Mouse (Mus musculus) CD4-positive naive resting alpha-beta T cell, adult 76 days (primary cell): ENCODE measurements around the gene Samd10. TPM values are rescaled to one million over a fixed set of nuclear protein-coding genes. Genes with fewer than 3 reads are reported as not detected.

Source experiments
- total RNA-seq: library from RNA; stranded (reverse); gene quantifications from one replicate; pipeline ENCODE4 v1.2.4, GENCODE M21; 2023

Gene Samd10
- total RNA-seq = 10.6 TPM

DNA sequence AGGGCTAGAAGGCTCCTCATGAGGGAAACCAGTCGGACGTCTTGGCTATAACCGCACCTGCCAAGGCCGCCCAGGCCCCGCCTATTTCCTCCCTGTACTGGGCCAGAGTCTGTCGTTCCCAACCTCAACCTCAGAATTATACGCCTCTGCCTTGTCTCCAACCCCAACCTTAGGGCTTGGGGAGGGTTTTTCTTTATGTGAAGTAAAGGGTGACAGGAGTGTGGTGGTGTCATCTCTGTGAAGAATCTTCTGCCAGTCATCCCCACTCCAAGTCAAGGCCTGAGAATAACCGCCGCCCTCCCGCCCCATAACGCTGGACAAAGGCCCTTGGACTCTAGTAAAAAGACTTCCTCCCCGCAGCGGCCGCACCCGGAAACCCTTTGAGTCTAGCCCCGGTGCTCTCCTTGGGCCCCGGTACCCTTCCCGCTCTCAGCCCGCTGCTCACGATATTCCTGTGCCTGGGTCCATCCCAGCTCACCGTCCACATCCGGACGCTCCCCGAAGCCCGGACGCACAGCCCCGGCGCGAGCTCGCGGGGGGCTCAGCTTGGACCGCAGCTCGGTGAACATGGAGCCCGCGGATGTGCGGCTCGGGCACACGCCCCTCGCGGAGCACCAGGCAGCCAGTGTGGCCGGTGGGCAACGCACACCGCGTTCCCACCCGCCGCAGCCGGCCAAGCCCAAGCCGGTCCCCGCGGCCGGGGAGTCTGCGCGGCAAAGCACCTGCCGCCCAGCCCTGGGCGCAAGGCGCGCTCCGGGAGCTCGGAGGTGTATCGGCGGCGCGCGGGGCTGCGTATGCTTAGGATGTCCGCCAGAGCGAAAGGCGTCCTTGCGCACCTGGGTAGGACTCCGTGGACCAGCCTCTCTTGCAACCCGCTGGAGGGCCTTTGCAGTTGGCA, at the start of gene Samd10:
TSS of gene Samd10 (minus strand) at position 759 of the 898 bp plus-strand sequence.

DNA sequence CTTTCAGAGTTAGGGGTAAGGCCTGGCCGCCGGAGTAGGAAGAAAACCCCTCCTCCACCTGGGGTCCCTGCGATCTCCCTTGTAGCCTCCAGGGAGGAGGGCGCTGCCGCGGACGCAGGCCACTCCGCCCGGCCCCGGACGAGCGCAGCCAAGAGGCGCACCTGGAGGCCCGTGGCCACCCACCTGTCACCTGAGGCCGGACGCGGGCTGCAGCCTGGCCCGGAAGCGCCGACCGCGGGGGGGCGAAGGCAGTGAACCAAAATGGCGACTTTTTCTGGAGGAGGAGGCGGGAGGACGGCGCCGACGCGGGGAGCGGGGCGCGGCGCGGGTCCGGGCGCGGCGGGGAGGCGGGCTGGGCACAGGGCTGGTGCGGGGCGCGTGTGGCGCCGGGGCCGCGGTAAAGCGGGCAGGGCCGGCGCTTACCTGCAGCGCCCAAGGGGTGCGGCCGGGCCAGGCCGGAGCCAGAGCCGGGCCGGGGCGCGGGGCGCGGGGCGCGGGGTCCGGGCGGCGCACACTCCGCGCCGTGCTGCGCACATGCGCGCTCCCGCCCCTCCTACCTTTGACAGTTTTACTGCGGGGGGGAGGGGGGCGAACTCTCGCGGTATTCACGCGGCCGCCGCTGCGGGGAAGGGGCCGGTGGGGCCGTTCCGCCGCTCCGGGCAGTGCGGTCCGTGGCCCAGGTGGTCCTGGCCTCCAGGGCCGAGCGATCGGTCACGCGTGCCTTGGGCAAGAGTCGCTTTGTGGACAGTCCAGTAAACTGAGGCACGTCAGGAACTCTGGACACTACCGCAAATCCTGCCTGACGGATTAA, 6.6 kb downstream of the Samd10 start, which contains the start of gene Zfp512b:
TSS of gene Zfp512b (minus strand) at position 573 of the 811 bp plus-strand sequence.

DNA sequence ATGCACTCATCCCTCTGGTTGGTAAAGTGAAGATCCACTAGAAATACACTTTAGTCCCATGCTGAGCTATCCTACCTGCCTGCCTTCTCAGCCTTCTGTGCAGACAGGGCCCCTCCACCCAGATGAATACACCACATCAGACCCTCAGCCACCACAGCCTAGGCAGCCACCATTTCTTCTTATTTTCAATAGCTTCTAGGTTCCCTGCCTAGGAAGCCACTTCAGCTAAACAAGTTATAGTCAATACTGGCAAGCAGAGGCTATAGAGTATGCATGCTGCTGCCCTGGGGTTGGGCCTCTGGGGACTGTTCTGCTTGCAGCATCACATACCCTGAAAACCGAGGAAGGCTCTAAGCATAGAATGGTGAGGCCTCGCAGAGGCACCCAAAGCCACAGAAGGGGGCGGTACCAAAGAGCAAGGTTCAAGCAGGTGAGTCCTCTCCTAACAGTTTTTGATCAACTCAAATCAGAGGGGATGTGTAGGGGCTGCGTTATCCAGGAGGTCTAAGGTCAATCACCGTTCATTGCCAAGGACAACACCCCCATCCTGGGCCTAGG, 7.4 kb downstream of the Samd10 start, which contains the start of gene Prpf6:
TSS of gene Prpf6 (plus strand) at position 341 of the 558 bp plus-strand sequence.

DNA sequence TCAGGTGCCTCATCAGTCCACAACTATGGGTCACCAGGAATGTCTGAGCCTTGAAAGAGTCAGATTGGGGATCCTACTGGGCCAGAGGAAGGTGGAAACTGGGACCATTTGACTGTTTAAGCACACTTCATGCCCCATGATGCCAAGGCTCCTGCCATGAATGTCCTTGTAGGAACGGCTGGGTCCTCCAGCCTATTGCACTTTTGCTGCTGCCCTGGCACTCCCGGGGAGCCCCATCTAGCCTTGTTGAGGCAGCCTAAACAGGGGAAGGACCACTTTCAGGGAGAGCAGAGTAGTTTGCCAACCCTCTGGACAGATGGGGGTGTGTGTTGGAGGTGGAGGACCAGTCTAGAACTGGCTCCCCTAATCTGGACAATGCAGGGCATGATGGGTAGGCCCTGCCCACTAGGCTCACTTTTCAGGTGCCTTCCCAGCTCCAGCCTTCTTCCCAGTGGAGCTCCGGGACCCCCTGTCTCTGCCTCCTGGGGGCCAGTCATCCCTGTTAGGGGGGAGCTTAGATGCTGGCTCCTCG, 14.5 kb downstream of the Samd10 start, which contains the start of gene Uckl1:
TSS of gene Uckl1 (minus strand) at position 482 of the 532 bp plus-strand sequence.

Other genes with a start within 250 kb of the Samd10 start
- 102 TPM for gene Zgpat, start 234.3 kb downstream of the Samd10 start, total RNA-seq
- 82.0 TPM for gene Arfrp1, start 233.8 kb downstream of the Samd10 start, total RNA-seq
- gene Lime1, start 219.1 kb downstream of the Samd10 start, total RNA-seq = 214 TPM
- gene Zbtb46, start 139.8 kb downstream of the Samd10 start, total RNA-seq = 0.76 TPM
- not detected for gene Abhd16b, start 106.0 kb downstream of the Samd10 start, total RNA-seq
- 94.1 TPM for gene Tpd52l2, start 102.1 kb downstream of the Samd10 start, total RNA-seq
- 123 TPM for gene Dnajc5, start 78.7 kb downstream of the Samd10 start, total RNA-seq
- gene Uckl1, start 14.3 kb downstream of the Samd10 start, total RNA-seq = 108 TPM
- gene Prpf6, start 7.3 kb downstream of the Samd10 start, total RNA-seq = 60.9 TPM
- 62.2 TPM for gene Zfp512b, start 6.4 kb downstream of the Samd10 start, total RNA-seq
- gene Gm29797, start 57.8 kb upstream of the Samd10 start, total RNA-seq = not detected
- gene Sox18, start 72.4 kb upstream of the Samd10 start, total RNA-seq = not detected
- 20.5 TPM for gene Tcea2, start 81.1 kb upstream of the Samd10 start, total RNA-seq
- 90.7 TPM for gene Rgs19, start 94.8 kb upstream of the Samd10 start, total RNA-seq
- gene Lkaaear1, start 99.2 kb upstream of the Samd10 start, total RNA-seq = not detected
- 0.62 TPM for gene Oprl1, start 115.8 kb upstream of the Samd10 start, total RNA-seq
- gene Myt1, start 164.1 kb upstream of the Samd10 start, total RNA-seq = not detected
- 48.2 TPM for gene Pcmtd2, start 238.6 kb upstream of the Samd10 start, total RNA-seq